In the genomic region with DNA sequence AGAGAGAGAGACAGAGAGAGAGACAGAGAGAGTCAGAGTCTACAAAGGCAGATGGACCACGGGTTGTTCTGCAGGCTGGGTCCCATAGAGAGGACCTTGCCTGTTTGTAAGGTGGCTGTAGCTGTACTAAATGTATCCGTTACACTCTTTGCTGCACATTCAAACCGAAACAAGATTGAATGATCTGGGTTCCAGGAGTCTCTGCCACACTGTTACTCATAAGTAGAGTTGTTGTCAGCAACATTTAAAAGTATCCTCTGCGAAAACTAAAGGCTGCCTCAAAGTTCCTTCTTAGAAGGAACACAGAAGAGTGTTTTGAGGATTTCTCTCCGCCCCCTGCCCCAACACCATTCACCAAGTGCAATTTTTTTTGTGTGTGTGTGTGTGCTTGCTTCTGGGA, we compare ENCODE assay signal across 1 mouse cellular context.
TF ChIP-seq lines count a peak whose summit lies in the region.

No protein-coding gene starts in this region.

TF ChIP-seq in CH12.LX, 34 proteins besides CTCF, POLR2A, EP300 and RAD21 (continued from another document):
- TF ChIP-seq JUN (IDR thresholded peaks at IDR 0.05; ENCODE audit: insufficient read depth, low read depth, low read length): peak; percentile 86
- no peak for TF ChIP-seq ZKSCAN1 (IDR thresholded peaks at IDR 0.05; ENCODE audit: borderline replicate concordance, low read depth, low read length)
- no peak for TF ChIP-seq E2F4 (IDR thresholded peaks at IDR 0.05; ENCODE audit: insufficient replicate concordance, low read depth, low read length)
- TF ChIP-seq BHLHE40 (IDR thresholded peaks at IDR 0.05; ENCODE audit: low read depth, low read length): peak; percentile 73
- peak; percentile 54; the same call in 1 of the 2 replicates for TF ChIP-seq MAZ (IDR thresholded peaks at IDR 0.05; ENCODE audit: low read depth, low read length)
- no peak for TF ChIP-seq POLR2AphosphoS2 (IDR thresholded peaks at IDR 0.05; ENCODE audit: low read depth, low read length)
- no peak for TF ChIP-seq PAX5 (IDR thresholded peaks at IDR 0.05; ENCODE audit: low read length)
- TF ChIP-seq ELF1 (IDR thresholded peaks at IDR 0.05; ENCODE audit: low read depth, low read length): no peak
- TF ChIP-seq NELFE (IDR thresholded peaks at IDR 0.05; ENCODE audit: low read depth, low read length): no peak
- TF ChIP-seq HCFC1 (IDR thresholded peaks at IDR 0.05; ENCODE audit: low read depth, low read length): 0 out of 2 replicates have a peak, but pooled peaks have one; percentile 21
- TF ChIP-seq MXI1 (IDR thresholded peaks at IDR 0.05; ENCODE audit: low read depth, low read length): 0 out of 2 replicates have a peak, but pooled peaks have one; percentile 21
- peak; percentile 68; the same call in 1 of the 2 replicates for TF ChIP-seq MAFK (IDR thresholded peaks at IDR 0.05; ENCODE audit: insufficient replicate concordance, low read length)
- peak; percentile 78; the same call in 1 of the 2 replicates for TF ChIP-seq MEF2A (IDR thresholded peaks at IDR 0.05; ENCODE audit: borderline replicate concordance, low read depth, low read length)
- no peak for TF ChIP-seq ZMIZ1 (IDR thresholded peaks at IDR 0.05; ENCODE audit: low read depth, low read length)
- TF ChIP-seq UBTF (IDR thresholded peaks at IDR 0.05; ENCODE audit: low read depth, low read length): no peak
- no peak for TF ChIP-seq ZC3H11A (IDR thresholded peaks at IDR 0.05; ENCODE audit: low read depth, low read length)
